Mouse (Mus musculus) heart, postnatal 0 days (tissue): ENCODE data around the gene Ebf3.

Experiments
- CTCF ChIP-seq: IDR thresholded peaks from 2 replicates; pipeline ENCODE4 v1.5.1; 2016; ENCODE audit warnings: antibody characterized with exemption, control low read depth, low read depth
- EP300 ChIP-seq: IDR thresholded peaks from 2 replicates; pipeline ENCODE4 v1.6.1; 2016; ENCODE audit warnings: antibody characterized with exemption, low read depth

GRCm38 (mm10) chr7:137223823-137224222 lies 90.4 kb downstream of the Ebf3 start:
- no peak for TF ChIP-seq CTCF
- no peak for TF ChIP-seq EP300
